Mouse (Mus musculus) MEL (cell line): ENCODE results near the gene Daw1.

Source experiments
- CTCF ChIP-seq, 3 experiments: IDR thresholded peaks in 2 of 3; conservative IDR thresholded peaks in 1 of 3; 2 replicates each; pipeline ENCODE4 v1.5.1; 2011 to 2012; ENCODE audit warnings: low read length in 3 of 3, low read depth in 2 of 3, mild to moderate bottlenecking in 2 of 3, improper control_type of control experiment in 1 of 3, inconsistent platforms in 1 of 3, mixed read lengths in 1 of 3, moderate library complexity in 1 of 3; ENCODE audit not compliant: control insufficient read depth in 1 of 3, insufficient read depth in 1 of 3, poor library complexity in 1 of 3, severe bottlenecking in 1 of 3
- E2F4 ChIP-seq: IDR thresholded peaks from 2 replicates; pipeline ENCODE4 v1.6.1; 2011; ENCODE audit warnings: low read depth, low read length, improper control_type of control experiment, borderline replicate concordance
- ELF1 ChIP-seq: IDR thresholded peaks from 2 replicates; pipeline ENCODE4 v1.6.1; 2014; ENCODE audit warnings: low read depth, mild to moderate bottlenecking, inconsistent platforms, low read length, improper control_type of control experiment, moderate library complexity
- EP300 ChIP-seq, 2 experiments: IDR thresholded peaks; 2 replicates each; pipeline ENCODE4 v1.6.1; 2011; ENCODE audit warnings: improper control_type of control experiment in 2 of 2, low read length in 2 of 2, low read depth in 1 of 2, mild to moderate bottlenecking in 1 of 2
- ETS1 ChIP-seq: IDR thresholded peaks from 2 replicates; pipeline ENCODE4 v1.6.1; 2012; ENCODE audit warnings: low read depth, mild to moderate bottlenecking, inconsistent platforms, low read length, improper control_type of control experiment, moderate library complexity
- MAX ChIP-seq: IDR thresholded peaks from 2 replicates; pipeline ENCODE4 v1.6.1; 2011; ENCODE audit warnings: low read length, improper control_type of control experiment
- POLR2A ChIP-seq, 2 experiments: IDR thresholded peaks; 2 replicates each; pipeline ENCODE4 v1.6.1; 2011 to 2012; ENCODE audit warnings: low read length in 2 of 2, mild to moderate bottlenecking in 2 of 2, control low read depth in 1 of 2, improper control_type of control experiment in 1 of 2, low read depth in 1 of 2, moderate library complexity in 1 of 2; ENCODE audit not compliant: control insufficient read depth in 1 of 2, insufficient read depth in 1 of 2, poor library complexity in 1 of 2
- TBP ChIP-seq: IDR thresholded peaks from 2 replicates; pipeline ENCODE4 v1.8.0; 2011; ENCODE audit warnings: low read depth, low read length, improper control_type of control experiment
- TCF12 ChIP-seq: IDR thresholded peaks from 2 replicates; pipeline ENCODE4 v1.6.1; 2014; ENCODE audit warnings: low read depth, mild to moderate bottlenecking, inconsistent platforms, low read length, improper control_type of control experiment, moderate library complexity
- ZC3H11A ChIP-seq: IDR thresholded peaks from 2 replicates; pipeline ENCODE4 v1.6.1; 2012; ENCODE audit warnings: low read depth, mild to moderate bottlenecking, inconsistent platforms, low read length, improper control_type of control experiment
- ZNF384 ChIP-seq: IDR thresholded peaks from 2 replicates; pipeline ENCODE4 v1.6.1; 2012; ENCODE audit warnings: low read depth, mild to moderate bottlenecking, inconsistent platforms, low read length, improper control_type of control experiment

GRCm38 (mm10) chr1:83179531-83179930, 20.0 kb downstream of the Daw1 start:
- no peak for TF ChIP-seq MAX
- TF ChIP-seq POLR2A (IDR thresholded peaks at IDR 0.05; ENCODE audit: control insufficient read depth in 1 of 2, insufficient read depth in 1 of 2, low read depth in 1 of 2, low read length in 2 of 2, poor library complexity in 1 of 2) = no peak
- no peak for TF ChIP-seq ELF1
- TF ChIP-seq CTCF (IDR thresholded peaks at IDR 0.05 in 2 of 3, conservative IDR thresholded peaks at IDR 0.05 in 1 of 3; ENCODE audit: control insufficient read depth in 1 of 3, insufficient read depth in 1 of 3, low read depth in 2 of 3, low read length in 3 of 3, poor library complexity in 1 of 3, severe bottlenecking in 1 of 3) = no peak
- TF ChIP-seq ETS1 = no peak
- no peak for TF ChIP-seq TCF12
- TF ChIP-seq ZC3H11A = no peak
- no peak for TF ChIP-seq ZNF384
- no peak for TF ChIP-seq TBP
- TF ChIP-seq E2F4 = no peak
- no peak for TF ChIP-seq EP300 (IDR thresholded peaks at IDR 0.05; ENCODE audit: low read depth in 1 of 2, low read length in 2 of 2)
